Mouse (Mus musculus) cerebellum, adult 2 months (tissue): ENCODE data around the gene Fabp3.

ENCODE experiments used
- CTCF ChIP-seq: fragments of 200-500 bp; IDR thresholded peaks from 2 replicates; pipeline ENCODE4 v1.5.1; 2011; ENCODE audit warnings: low read depth, mild to moderate bottlenecking, control low read depth, low read length, moderate library complexity, borderline replicate concordance; ENCODE audit not compliant: insufficient read depth
- POLR2A ChIP-seq: fragments of 200-500 bp; IDR thresholded peaks from 2 replicates; pipeline ENCODE4 v1.6.1; 2011; ENCODE audit warnings: low read length, control low read depth, borderline replicate concordance; ENCODE audit not compliant: insufficient read depth

DNA sequence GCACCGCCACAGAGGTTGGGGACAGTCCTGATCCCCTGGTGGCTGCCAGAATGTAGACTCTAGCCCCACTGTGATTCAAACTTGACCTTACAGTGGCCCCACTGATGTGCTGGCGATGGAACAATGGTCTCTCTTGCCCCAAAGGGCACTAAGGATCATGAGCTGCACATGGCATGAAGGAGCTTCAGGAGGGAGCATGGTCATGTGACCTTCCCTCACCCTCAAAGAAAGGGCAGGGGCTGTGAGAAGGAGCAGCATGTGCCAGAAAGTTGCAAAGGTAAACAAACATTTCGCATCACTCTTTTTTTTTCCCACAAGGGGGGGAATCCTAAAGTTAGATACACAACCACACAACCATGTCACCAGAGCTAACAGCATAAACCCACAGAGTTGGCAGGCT is 9.7 kb downstream of the Fabp3 start:
- TF ChIP-seq CTCF, result no peak
- TF ChIP-seq POLR2A, result no peak
